Comparison of ENCODE assay signal across 14 mouse cellular contexts in the genomic region with DNA sequence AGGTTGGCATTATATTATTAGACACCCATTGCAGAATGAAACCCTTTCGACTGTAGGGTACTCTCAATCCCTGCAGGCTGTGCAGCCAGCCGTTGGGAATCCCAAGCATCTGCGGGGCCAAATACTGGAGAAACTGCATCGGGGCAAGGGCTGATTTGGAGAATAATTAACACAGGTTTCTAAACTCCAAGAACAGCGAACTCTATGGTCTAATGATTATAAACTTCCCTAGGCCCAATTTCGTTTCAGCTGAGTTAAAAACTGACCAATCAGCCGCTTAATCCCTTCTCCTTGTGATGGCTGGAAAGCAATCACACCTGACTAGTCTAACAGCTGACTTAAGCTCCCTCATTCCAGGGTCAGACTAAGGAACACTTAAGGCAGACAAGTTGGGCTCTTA. TPM values are rescaled to one million over a fixed set of nuclear protein-coding genes. Genes with fewer than 3 reads are reported as not detected.
A peak's percentile ranks its signal among the peaks of the same experiment; 100 is the strongest.
DNase-seq lines count a peak whose midpoint lies in the region; ATAC-seq and TF ChIP-seq lines count a peak whose summit lies in the region.
"Had no signal": no experiment of that assay in that cellular context is flagged by ENCODE, and none has a peak within 500 bp of the region (broad histone marks: within the 10 kb centered on the region; RNA-seq: fewer than 3 reads in every experiment).

No protein-coding gene starts in this region.

- peaks cover 46% of the 10 kb centered on the region for H3K27me3 ChIP-seq in hindbrain, embryonic 15.5 days
- H3K27me3 ChIP-seq in hindbrain, embryonic 10.5 days (ENCODE audit: insufficient read depth, poor library complexity, severe bottlenecking): peaks cover 66% of the 10 kb centered on the region
- no peaks in the 10 kb centered on the region for H3K27me3 ChIP-seq in intestine, embryonic 14.5 days (replicated peaks; ENCODE audit: control insufficient read depth, insufficient read depth, low read length)
- H3K27me3 ChIP-seq in kidney, embryonic 16.5 days (ENCODE audit: insufficient read depth, low read length): no peaks in the 10 kb centered on the region
- peaks cover 48% of the 10 kb centered on the region for H3K27me3 ChIP-seq in neural tube, embryonic 15.5 days (replicated peaks)
- H3K27me3 ChIP-seq: CH12.LX; limb, embryonic 15.5 days had no signal

- intact Hi-C loops in left cerebral cortex, adult 2 months (cut with DNase I): no loop called here

- H3K4me1 ChIP-seq in hindbrain, embryonic 15.5 days (replicated peaks): peaks cover 21% of the 10 kb centered on the region
- H3K4me1 ChIP-seq in hindbrain, embryonic 10.5 days (replicated peaks): peaks cover 39% of the 10 kb centered on the region
- H3K4me1 ChIP-seq in intestine, embryonic 14.5 days (replicated peaks; ENCODE audit: control insufficient read depth, insufficient read depth, low read length): peaks cover 37% of the 10 kb centered on the region
- H3K4me1 ChIP-seq in kidney, embryonic 16.5 days (ENCODE audit: insufficient read depth, low read length): peaks cover 48% of the 10 kb centered on the region
- H3K4me1 ChIP-seq in neural tube, embryonic 15.5 days: peaks cover 26% of the 10 kb centered on the region

- peak overlapping the region; percentile 93; the same call in 1 of the 2 replicates for H3K4me2 ChIP-seq in hindbrain, embryonic 15.5 days
- peak overlapping the region; percentile 59 for H3K4me2 ChIP-seq in intestine, embryonic 14.5 days (ENCODE audit: low read length)
- H3K4me2 ChIP-seq in kidney, embryonic 16.5 days (replicated peaks; ENCODE audit: low read depth, low read length): peak overlapping the region; percentile 78
- peak overlapping the region; percentile 97; the same call in 1 of the 2 replicates for H3K4me2 ChIP-seq in neural tube, embryonic 15.5 days

- no peak overlapping the region for H3K9ac ChIP-seq in hindbrain, embryonic 15.5 days
- H3K9ac ChIP-seq in intestine, embryonic 14.5 days (ENCODE audit: low read length): no peak overlapping the region
- H3K9ac ChIP-seq in kidney, embryonic 16.5 days (replicated peaks; ENCODE audit: low read length): peak overlapping the region; percentile 94; the same call in 1 of the 2 replicates
- no peak overlapping the region for H3K9ac ChIP-seq in neural tube, embryonic 15.5 days (replicated peaks)
- H3K9ac ChIP-seq: limb, embryonic 15.5 days had no signal

- H3K27ac ChIP-seq in hindbrain, embryonic 15.5 days (replicated peaks): no peak overlapping the region
- no peak overlapping the region for H3K27ac ChIP-seq in hindbrain, embryonic 10.5 days
- H3K27ac ChIP-seq in intestine, embryonic 14.5 days (ENCODE audit: low read depth): no peak overlapping the region
- peak overlapping the region; percentile 98 for H3K27ac ChIP-seq in kidney, embryonic 16.5 days (ENCODE audit: low read length)
- no peak overlapping the region for H3K27ac ChIP-seq in neural tube, embryonic 15.5 days (replicated peaks)
- no peak overlapping the region for H3K27ac ChIP-seq in left cerebral cortex, adult 2 months
- H3K27ac ChIP-seq: macrophage had no signal

- 30% methylated on average over 7 of the region's 7 CpGs for WGBS in hindbrain, embryonic 15.5 days
- 34% methylated on average over 7 of the region's 7 CpGs for WGBS in hindbrain, embryonic 10.5 days
- 36% methylated on average over 7 of the region's 7 CpGs for WGBS in intestine, embryonic 14.5 days
- WGBS in kidney, embryonic 16.5 days: 31% methylated on average over 7 of the region's 7 CpGs
- WGBS in neural tube, embryonic 15.5 days: 33% methylated on average over 7 of the region's 7 CpGs

- H3K4me3 ChIP-seq in hindbrain, embryonic 15.5 days: no peak overlapping the region
- H3K4me3 ChIP-seq in hindbrain, embryonic 10.5 days: no peak overlapping the region
- H3K4me3 ChIP-seq in intestine, embryonic 14.5 days (ENCODE audit: low read depth, low read length): no peak overlapping the region
- H3K4me3 ChIP-seq in kidney, embryonic 16.5 days (ENCODE audit: low read length): peak overlapping the region; percentile 86
- no peak overlapping the region for H3K4me3 ChIP-seq in neural tube, embryonic 15.5 days (replicated peaks)
- no peak overlapping the region for H3K4me3 ChIP-seq in left cerebral cortex, adult 2 months

- DNase-seq in hindbrain, embryonic 10.5 days (ENCODE audit: low spot score): no peak
- no peak for DNase-seq in intestine, embryonic 14.5 days (ENCODE audit: low spot score)
- no peak for DNase-seq in urinary bladder, adult 2 months (ENCODE audit: low spot score)
- DNase-seq in left cerebral cortex, adult 2 months (ENCODE audit: extremely low spot score in 1 of 2, low spot score in 2 of 2): no peak
- DNase-seq: cerebellum, postnatal 14 days had no signal

- H3K36me3 ChIP-seq in hindbrain, embryonic 15.5 days: no peaks in the 10 kb centered on the region
- no peaks in the 10 kb centered on the region for H3K36me3 ChIP-seq in hindbrain, embryonic 10.5 days
- peaks cover 15% of the 10 kb centered on the region for H3K36me3 ChIP-seq in intestine, embryonic 14.5 days (ENCODE audit: control insufficient read depth, insufficient read depth, low read length)
- H3K36me3 ChIP-seq in kidney, embryonic 16.5 days (ENCODE audit: insufficient read depth, low read length): peaks cover 14% of the 10 kb centered on the region
- no peaks in the 10 kb centered on the region for H3K36me3 ChIP-seq in neural tube, embryonic 15.5 days
- H3K36me3 ChIP-seq: limb, embryonic 15.5 days had no signal

- TF ChIP-seq CTCF in left cerebral cortex, adult 2 months (IDR thresholded peaks at IDR 0.05): no peak

- ATAC-seq in hindbrain, embryonic 15.5 days (ENCODE audit: low FRiP score, low read depth): no peak
- ATAC-seq in intestine, embryonic 14.5 days (replicated peaks; ENCODE audit: low FRiP score, low TSS enrichment, low read depth): no peak
- ATAC-seq in kidney, embryonic 16.5 days (ENCODE audit: low FRiP score, low TSS enrichment): peak; percentile 55
- ATAC-seq in neural tube, embryonic 15.5 days (ENCODE audit: low FRiP score): no peak

- no peaks in the 10 kb centered on the region for H3K9me3 ChIP-seq in hindbrain, embryonic 15.5 days
- H3K9me3 ChIP-seq in hindbrain, embryonic 10.5 days: no peaks in the 10 kb centered on the region
- H3K9me3 ChIP-seq in intestine, embryonic 14.5 days (ENCODE audit: control insufficient read depth, low read length): no peaks in the 10 kb centered on the region
- H3K9me3 ChIP-seq in kidney, embryonic 16.5 days (ENCODE audit: low read length): no peaks in the 10 kb centered on the region
- no peaks in the 10 kb centered on the region for H3K9me3 ChIP-seq in neural tube, embryonic 15.5 days (replicated peaks)
- H3K9me3 ChIP-seq: limb, embryonic 15.5 days had no signal

RNA-seq across cellular contexts. Expression of a gene that starts 1.1 kb away (rescaled TPM):
- 18.4 and 19.8 TPM in 2 replicates for polyA plus RNA-seq in hindbrain, embryonic 15.5 days (2015; fragmentation: Nextera tagmentation; extraction: Ambion mirVana)
- polyA plus RNA-seq in hindbrain, embryonic 10.5 days (2016; fragmentation: Nextera tagmentation; extraction: Ambion mirVana): 21.8 and 23.7 TPM in 2 replicates
- 96.3 and 102 TPM in 2 replicates for polyA plus RNA-seq in intestine, embryonic 14.5 days (2014; fragmentation: Nextera tagmentation; extraction: Ambion mirVana)
- polyA plus RNA-seq in kidney, embryonic 16.5 days (2015; fragmentation: Nextera tagmentation; extraction: Ambion mirVana): 174 and 175 TPM in 2 replicates
- 17.4 and 29.1 TPM in 2 replicates for polyA plus RNA-seq in neural tube, embryonic 15.5 days (2015; fragmentation: Nextera tagmentation; extraction: Ambion mirVana)
- polyA plus RNA-seq in urinary bladder, adult 2 months (2012; rRNA removed): 49.8 and 62.9 TPM in 2 replicates
- 10 to 100 TPM; 16.8 to 17.1 TPM for total RNA-seq in left cerebral cortex, adult 2 months (2021)
- total RNA-seq: hematopoietic stem cell, adult 5-6 weeks had no signal

RNA-seq across cellular contexts. Expression of a gene that starts 23.4 kb away (rescaled TPM):
- not detected in 2 replicates for polyA plus RNA-seq in hindbrain, embryonic 15.5 days (2015; fragmentation: Nextera tagmentation; extraction: Ambion mirVana)
- not detected in 2 replicates for polyA plus RNA-seq in hindbrain, embryonic 10.5 days (2016; fragmentation: Nextera tagmentation; extraction: Ambion mirVana)
- not detected in 2 replicates for polyA plus RNA-seq in intestine, embryonic 14.5 days (2014; fragmentation: Nextera tagmentation; extraction: Ambion mirVana)
- not detected in 2 replicates for polyA plus RNA-seq in kidney, embryonic 16.5 days (2015; fragmentation: Nextera tagmentation; extraction: Ambion mirVana)
- polyA plus RNA-seq in neural tube, embryonic 15.5 days (2015; fragmentation: Nextera tagmentation; extraction: Ambion mirVana): not detected in 2 replicates
- polyA plus RNA-seq in urinary bladder, adult 2 months (2012; rRNA removed): not detected in 2 replicates
- not detected for total RNA-seq in left cerebral cortex, adult 2 months (2021)
- total RNA-seq: CH12.LX; hematopoietic stem cell, adult 5-6 weeks; layer of hippocampus, adult 2 months had no signal
- polyA plus RNA-seq: limb, embryonic 15.5 days; macrophage; thymus, postnatal 0 days had no signal
